Mouse (Mus musculus): ENCODE measurements around the gene Crim1. TPM values are rescaled to one million over a fixed set of nuclear protein-coding genes. Genes with fewer than 3 reads are reported as not detected.
"Not testable (repeated sequence)": the region's sequence is repeated elsewhere in the genome, so short reads cannot be mapped to it uniquely, and the experiment has no call there.

Gene Crim1
- polyA plus RNA-seq, 1 experiment from 2014 or later, result 7.3 TPM

GRCm38 (mm10) chr17:78237954-78238353 lies 37.9 kb downstream of the Crim1 start:
- peak; percentile 87 for ATAC-seq (replicated peaks)

GRCm38 (mm10) chr17:78240161-78240560 lies 40.1 kb downstream of the Crim1 start:
- H3K9me3 ChIP-seq, result no peaks in the 10 kb centered on the region
- H3K4me3 ChIP-seq, result no peak overlapping the region
- H3K4me1 ChIP-seq, result peaks cover 13% of the 10 kb centered on the region
- no peaks in the 10 kb centered on the region for H3K36me3 ChIP-seq
- no peak for ATAC-seq (replicated peaks)
- H3K27ac ChIP-seq (replicated peaks), result no peak overlapping the region
- H3K27me3 ChIP-seq, result no peaks in the 10 kb centered on the region
- no peak overlapping the region for H3K4me2 ChIP-seq (replicated peaks)
- no peak overlapping the region for H3K9ac ChIP-seq (replicated peaks)
- WGBS, result 86% methylated on average over 4 of the region's 4 CpGs

More at GRCm38 (mm10) chr17:78237954-78238353, 37.9 kb downstream of the Crim1 start:
- 63% methylated on average over 13 of the region's 13 CpGs for whole genome bisulfite sequencing
- Histone ChIP-seq H3K4me3 (no peak overlapping the region), H3K9ac (replicated peaks) (no peak overlapping the region), H3K4me2 (replicated peaks) (no peak overlapping the region), H3K9me3 (no peaks in the 10 kb centered on the region), H3K27ac (replicated peaks) (0 out of 2 replicates have a peak overlapping the region, but pooled peaks have one; percentile 43), H3K4me1 (peaks cover 11% of the 10 kb centered on the region; the same call in 1 of the 2 replicates), H3K27me3 (no peaks in the 10 kb centered on the region), H3K36me3 (no peaks in the 10 kb centered on the region)

GRCm38 (mm10) chr17:78241238-78241637 lies 41.2 kb downstream of the Crim1 start:
- H3K9me3 ChIP-seq, result no peaks in the 10 kb centered on the region
- no peaks in the 10 kb centered on the region for H3K36me3 ChIP-seq
- H3K9ac ChIP-seq (replicated peaks), result no peak overlapping the region
- no peak overlapping the region for H3K27ac ChIP-seq (replicated peaks)
- ATAC-seq (replicated peaks), result no peak
- 93% methylated on average over 7 of the region's 7 CpGs for WGBS
- peaks cover 14% of the 10 kb centered on the region for H3K4me1 ChIP-seq
- no peak overlapping the region for H3K4me3 ChIP-seq
- H3K27me3 ChIP-seq, result no peaks in the 10 kb centered on the region
- no peak overlapping the region for H3K4me2 ChIP-seq (replicated peaks)

- WGBS, result 78% methylated on average over 6 of the region's 6 CpGs
- Histone ChIP-seq H3K27ac (replicated peaks) (no peak overlapping the region), H3K4me3 (no peak overlapping the region), H3K36me3 (no peaks in the 10 kb centered on the region), H3K27me3 (no peaks in the 10 kb centered on the region), H3K9ac (replicated peaks) (no peak overlapping the region), H3K4me1 (peaks cover 14% of the 10 kb centered on the region; the same call in 1 of the 2 replicates), H3K9me3 (no peaks in the 10 kb centered on the region), H3K4me2 (replicated peaks) (no peak overlapping the region)
- ATAC-seq (replicated peaks), result no peak
Measured at GRCm38 (mm10) chr17:78244752-78245151, 44.7 kb downstream of the Crim1 start.

- ATAC-seq (replicated peaks), result no peak
Measured at GRCm38 (mm10) chr17:78245444-78245843, 45.4 kb downstream of the Crim1 start.

GRCm38 (mm10) chr17:78246634-78247383 lies 46.8 kb downstream of the Crim1 start:
- Histone ChIP-seq H3K4me3 (no peak overlapping the region), H3K27ac (replicated peaks) (no peak overlapping the region), H3K27me3 (no peaks in the 10 kb centered on the region), H3K9me3 (no peaks in the 10 kb centered on the region), H3K36me3 (no peaks in the 10 kb centered on the region), H3K4me1 (peaks cover 22% of the 10 kb centered on the region), H3K4me2 (replicated peaks) (no peak overlapping the region), H3K9ac (replicated peaks) (no peak overlapping the region)
- 0 out of 2 replicates have a peak, but pooled peaks have one; percentile 29 for ATAC-seq (replicated peaks)
- WGBS, result 37% methylated on average over 11 of the region's 11 CpGs

More at GRCm38 (mm10) chr17:78245444-78245843, 45.4 kb downstream of the Crim1 start:
- H3K4me1 ChIP-seq, result peaks cover 19% of the 10 kb centered on the region
- no peak overlapping the region for H3K27ac ChIP-seq (replicated peaks)
- WGBS, result 80% methylated on average over 4 of the region's 4 CpGs
- no peaks in the 10 kb centered on the region for H3K27me3 ChIP-seq
- no peak overlapping the region for H3K4me3 ChIP-seq
- H3K9me3 ChIP-seq, result no peaks in the 10 kb centered on the region
- no peak overlapping the region for H3K4me2 ChIP-seq (replicated peaks)
- H3K36me3 ChIP-seq, result no peaks in the 10 kb centered on the region
- no peak overlapping the region for H3K9ac ChIP-seq (replicated peaks)

GRCm38 (mm10) chr17:78248197-78248596 lies 48.1 kb downstream of the Crim1 start:
- Histone ChIP-seq H3K27ac (replicated peaks) (no peak overlapping the region), H3K4me2 (replicated peaks) (no peak overlapping the region), H3K4me1 (peaks cover 22% of the 10 kb centered on the region), H3K4me3 (no peak overlapping the region), H3K36me3 (no peaks in the 10 kb centered on the region), H3K9me3 (no peaks in the 10 kb centered on the region), H3K27me3 (no peaks in the 10 kb centered on the region), H3K9ac (replicated peaks) (no peak overlapping the region)
- WGBS, result 88% methylated on average over 5 of the region's 5 CpGs
- ATAC-seq (replicated peaks), result no peak

- H3K4me2 ChIP-seq (replicated peaks), result no peak overlapping the region
- ATAC-seq (replicated peaks), result no peak
- WGBS, result 73% methylated on average over 3 of the region's 3 CpGs
Measured at GRCm38 (mm10) chr17:78248943-78249342, 48.9 kb downstream of the Crim1 start.

GRCm38 (mm10) chr17:78250149-78250938 lies 50.3 kb downstream of the Crim1 start:
- Histone ChIP-seq H3K27ac (replicated peaks) (no peak overlapping the region), H3K4me1 (peaks cover 17% of the 10 kb centered on the region), H3K4me3 (no peak overlapping the region), H3K9ac (replicated peaks) (no peak overlapping the region), H3K9me3 (no peaks in the 10 kb centered on the region), H3K27me3 (no peaks in the 10 kb centered on the region), H3K36me3 (no peaks in the 10 kb centered on the region), H3K4me2 (replicated peaks) (no peak overlapping the region)
- WGBS, result 79% methylated on average over 14 of the region's 14 CpGs
- ATAC-seq (replicated peaks), result no peak

More at GRCm38 (mm10) chr17:78248943-78249342, 48.9 kb downstream of the Crim1 start:
- H3K36me3 ChIP-seq, result no peaks in the 10 kb centered on the region
- no peak overlapping the region for H3K9ac ChIP-seq (replicated peaks)
- H3K27ac ChIP-seq (replicated peaks), result no peak overlapping the region
- no peak overlapping the region for H3K4me3 ChIP-seq
- no peaks in the 10 kb centered on the region for H3K27me3 ChIP-seq
- H3K9me3 ChIP-seq, result no peaks in the 10 kb centered on the region
- peaks cover 19% of the 10 kb centered on the region for H3K4me1 ChIP-seq

GRCm38 (mm10) chr17:78253587-78253986 lies 53.5 kb downstream of the Crim1 start:
- WGBS, result 83% methylated on average over 2 of the region's 2 CpGs
- H3K9ac ChIP-seq (replicated peaks); H3K27me3 ChIP-seq; H3K36me3 ChIP-seq; H3K4me3 ChIP-seq; H3K9me3 ChIP-seq; H3K4me2 ChIP-seq (replicated peaks); ATAC-seq (replicated peaks); H3K27ac ChIP-seq (replicated peaks): not testable (repeated sequence)
- H3K4me1 ChIP-seq, result peaks cover 12% of the 10 kb centered on the region

- 71% methylated on average over 8 of the region's 8 CpGs for WGBS
- ATAC-seq (replicated peaks), result peak; percentile 75
Measured at GRCm38 (mm10) chr17:78254256-78254655, 54.2 kb downstream of the Crim1 start.

GRCm38 (mm10) chr17:78255711-78256110 lies 55.7 kb downstream of the Crim1 start:
- Histone ChIP-seq H3K27me3 (no peaks in the 10 kb centered on the region), H3K4me3 (no peak overlapping the region), H3K27ac (replicated peaks) (no peak overlapping the region), H3K36me3 (no peaks in the 10 kb centered on the region), H3K4me1 (peaks cover 5% of the 10 kb centered on the region), H3K4me2 (replicated peaks) (no peak overlapping the region), H3K9ac (replicated peaks) (no peak overlapping the region), H3K9me3 (no peaks in the 10 kb centered on the region)
- WGBS, result 95% methylated on average over 9 of the region's 9 CpGs
- no peak for ATAC-seq (replicated peaks)

More at GRCm38 (mm10) chr17:78254256-78254655, 54.2 kb downstream of the Crim1 start:
- Histone ChIP-seq H3K27me3 (no peaks in the 10 kb centered on the region), H3K4me2 (replicated peaks) (no peak overlapping the region), H3K4me3 (no peak overlapping the region), H3K9me3 (no peaks in the 10 kb centered on the region), H3K27ac (replicated peaks) (no peak overlapping the region), H3K9ac (replicated peaks) (no peak overlapping the region), H3K36me3 (no peaks in the 10 kb centered on the region), H3K4me1 (peaks cover 12% of the 10 kb centered on the region)
